ENCODE assay signal across 11 mouse cellular contexts in genomic region chr7:46348813-46349212, GRCm38 (mm10). TPM values are rescaled to one million over a fixed set of nuclear protein-coding genes. Genes with fewer than 3 reads are reported as not detected.
A peak's percentile ranks its signal among the peaks of the same experiment; 100 is the strongest.
DNase-seq lines count a peak whose midpoint lies in the region; ATAC-seq and TF ChIP-seq lines count a peak whose summit lies in the region.
"Had no signal": no experiment of that assay in that cellular context is flagged by ENCODE, and none has a peak within 500 bp of the region (broad histone marks: within the 10 kb centered on the region; RNA-seq: fewer than 3 reads in every experiment).

No protein-coding gene starts in this region.

- no peak overlapping the region for H3K4me3 ChIP-seq in embryonic facial prominence, embryonic 13.5 days
- H3K4me3 ChIP-seq in hindbrain, embryonic 15.5 days = peak overlapping the region; percentile 30
- peak overlapping the region; percentile 9; the same call in 1 of the 2 replicates for H3K4me3 ChIP-seq in neural tube, embryonic 12.5 days
- no peak overlapping the region for H3K4me3 ChIP-seq in kidney, embryonic 16.5 days (ENCODE audit: low read length)
- H3K4me3 ChIP-seq in thymus, adult 2 months (ENCODE audit: control insufficient read depth, insufficient read depth, low read length) = no peak overlapping the region
- H3K4me3 ChIP-seq: layer of hippocampus, adult 2 months; liver, embryonic 12.5 days had no signal

- H3K36me3 ChIP-seq in embryonic facial prominence, embryonic 13.5 days = no peaks in the 10 kb centered on the region
- no peaks in the 10 kb centered on the region for H3K36me3 ChIP-seq in hindbrain, embryonic 15.5 days
- H3K36me3 ChIP-seq in neural tube, embryonic 12.5 days = no peaks in the 10 kb centered on the region
- H3K36me3 ChIP-seq in kidney, embryonic 16.5 days (ENCODE audit: insufficient read depth, low read length) = no peaks in the 10 kb centered on the region
- H3K36me3 ChIP-seq in thymus, adult 2 months (ENCODE audit: control insufficient read depth, insufficient read depth, low read length) = no peaks in the 10 kb centered on the region
- H3K36me3 ChIP-seq: liver, embryonic 12.5 days had no signal

- no peak for TF ChIP-seq CTCF in thymus, adult 2 months (IDR thresholded peaks at IDR 0.05; ENCODE audit: borderline replicate concordance, control insufficient read depth, extremely low read depth, insufficient read depth, low read length, poor library complexity)

- WGBS in embryonic facial prominence, embryonic 13.5 days = 2% methylated on average over 36 of the region's 36 CpGs
- WGBS in hindbrain, embryonic 15.5 days = under 1% methylated on average over 23 of the region's 36 CpGs
- WGBS in neural tube, embryonic 12.5 days = under 1% methylated on average over 36 of the region's 36 CpGs
- WGBS in kidney, embryonic 16.5 days = 3% methylated on average over 35 of the region's 36 CpGs
- WGBS in thymus, adult 2 months = 11% methylated on average over 35 of the region's 36 CpGs

- no peak for ATAC-seq in embryonic facial prominence, embryonic 13.5 days (ENCODE audit: insufficient number of reproducible peaks, insufficient read depth, low FRiP score, low TSS enrichment, low read depth)
- ATAC-seq in hindbrain, embryonic 15.5 days (ENCODE audit: low FRiP score, low read depth) = no peak
- no peak for ATAC-seq in neural tube, embryonic 12.5 days (ENCODE audit: low FRiP score, low read depth)
- no peak for ATAC-seq in kidney, embryonic 16.5 days (ENCODE audit: low FRiP score, low TSS enrichment)
- ATAC-seq in CD4-positive, CD25-positive, alpha-beta regulatory T cell, adult 4 months = no peak
- ATAC-seq: liver, embryonic 12.5 days; Patski had no signal

- DNase-seq in embryo, embryonic 11 days = peak; percentile 40
- no peak for DNase-seq in embryo, embryonic 9.5 days (ENCODE audit: extremely low spot score)
- no peak for DNase-seq in thymus, adult 2 months

- H3K9ac ChIP-seq in embryonic facial prominence, embryonic 13.5 days = no peak overlapping the region
- H3K9ac ChIP-seq in hindbrain, embryonic 15.5 days = no peak overlapping the region
- no peak overlapping the region for H3K9ac ChIP-seq in neural tube, embryonic 12.5 days
- H3K9ac ChIP-seq in kidney, embryonic 16.5 days (replicated peaks; ENCODE audit: low read length) = no peak overlapping the region
- H3K9ac ChIP-seq: liver, embryonic 12.5 days had no signal

- 0 out of 2 replicates have a peak, but pooled peaks cover 4% of the 10 kb centered on the region for H3K4me1 ChIP-seq in embryonic facial prominence, embryonic 13.5 days
- peaks cover 5% of the 10 kb centered on the region for H3K4me1 ChIP-seq in hindbrain, embryonic 15.5 days (replicated peaks)
- H3K4me1 ChIP-seq in neural tube, embryonic 12.5 days = peaks cover 3% of the 10 kb centered on the region; the same call in 1 of the 2 replicates
- no peaks in the 10 kb centered on the region for H3K4me1 ChIP-seq in kidney, embryonic 16.5 days (ENCODE audit: insufficient read depth, low read length)
- H3K4me1 ChIP-seq in thymus, adult 2 months (replicated peaks; ENCODE audit: control insufficient read depth, insufficient read depth, low read length) = no peaks in the 10 kb centered on the region
- H3K4me1 ChIP-seq: liver, embryonic 12.5 days had no signal

- H3K9me3 ChIP-seq in embryonic facial prominence, embryonic 13.5 days = no peaks in the 10 kb centered on the region
- no peaks in the 10 kb centered on the region for H3K9me3 ChIP-seq in hindbrain, embryonic 15.5 days
- H3K9me3 ChIP-seq in neural tube, embryonic 12.5 days = no peaks in the 10 kb centered on the region
- no peaks in the 10 kb centered on the region for H3K9me3 ChIP-seq in kidney, embryonic 16.5 days (ENCODE audit: low read length)
- H3K9me3 ChIP-seq: liver, embryonic 12.5 days had no signal

- H3K4me2 ChIP-seq in embryonic facial prominence, embryonic 13.5 days = peak overlapping the region; percentile 27; the same call in 1 of the 2 replicates
- peak overlapping the region; percentile 60 for H3K4me2 ChIP-seq in hindbrain, embryonic 15.5 days
- peak overlapping the region; percentile 49 for H3K4me2 ChIP-seq in neural tube, embryonic 12.5 days (replicated peaks)
- H3K4me2 ChIP-seq in kidney, embryonic 16.5 days (replicated peaks; ENCODE audit: low read depth, low read length) = no peak overlapping the region
- H3K4me2 ChIP-seq: liver, embryonic 12.5 days had no signal

- TF ChIP-seq POLR2A in thymus, adult 2 months (IDR thresholded peaks at IDR 0.05; ENCODE audit: control insufficient read depth, extremely low read depth, insufficient read depth, low read length, poor library complexity) = no peak

- no peak overlapping the region for H3K27ac ChIP-seq in embryonic facial prominence, embryonic 13.5 days
- no peak overlapping the region for H3K27ac ChIP-seq in hindbrain, embryonic 15.5 days (replicated peaks)
- no peak overlapping the region for H3K27ac ChIP-seq in neural tube, embryonic 12.5 days
- H3K27ac ChIP-seq in kidney, embryonic 16.5 days (ENCODE audit: low read length) = no peak overlapping the region
- H3K27ac ChIP-seq in thymus, adult 2 months (ENCODE audit: control insufficient read depth, insufficient read depth, low read length) = no peak overlapping the region
- H3K27ac ChIP-seq: layer of hippocampus, adult 2 months; liver, embryonic 12.5 days had no signal

- peaks cover 51% of the 10 kb centered on the region for H3K27me3 ChIP-seq in embryonic facial prominence, embryonic 13.5 days
- peaks cover 19% of the 10 kb centered on the region for H3K27me3 ChIP-seq in hindbrain, embryonic 15.5 days
- H3K27me3 ChIP-seq in neural tube, embryonic 12.5 days (replicated peaks) = peaks cover 37% of the 10 kb centered on the region
- H3K27me3 ChIP-seq in kidney, embryonic 16.5 days (ENCODE audit: insufficient read depth, low read length) = peaks cover 57% of the 10 kb centered on the region
- no peaks in the 10 kb centered on the region for H3K27me3 ChIP-seq in thymus, adult 2 months (ENCODE audit: control insufficient read depth, insufficient read depth, low read length)

RNA-seq across cellular contexts. Expression of gene Myod1, which starts 27.5 kb away (rescaled TPM):
- polyA plus RNA-seq in embryonic facial prominence, embryonic 13.5 days (2015; fragmentation: Nextera tagmentation; extraction: Ambion mirVana) = 10.2 and 14.5 TPM in 2 replicates
- polyA plus RNA-seq in hindbrain, embryonic 15.5 days (2015; fragmentation: Nextera tagmentation; extraction: Ambion mirVana) = 0.08 and 0.25 TPM in 2 replicates
- 10.8 and 13.5 TPM in 2 replicates for polyA plus RNA-seq in neural tube, embryonic 12.5 days (2016; fragmentation: Nextera tagmentation; extraction: Ambion mirVana)
- 0.69 and 0.81 TPM in 2 replicates for polyA plus RNA-seq in kidney, embryonic 16.5 days (2015; fragmentation: Nextera tagmentation; extraction: Ambion mirVana)
- polyA plus RNA-seq in thymus, adult 2 months (2012; rRNA removed) = 0.05 TPM in 1 of 2 replicates, not detected in the other
- not detected for polyA plus RNA-seq in CD4-positive, CD25-positive, alpha-beta regulatory T cell, adult 4 months (2017; shearing (Covaris generic))
- polyA plus RNA-seq: Patski had no signal

RNA-seq across cellular contexts. Expression of gene Kcnc1, which starts 47.5 kb away (rescaled TPM):
- polyA plus RNA-seq in embryonic facial prominence, embryonic 13.5 days (2015; fragmentation: Nextera tagmentation; extraction: Ambion mirVana) = 0.34 and 0.39 TPM in 2 replicates
- 19.2 and 23.9 TPM in 2 replicates for polyA plus RNA-seq in hindbrain, embryonic 15.5 days (2015; fragmentation: Nextera tagmentation; extraction: Ambion mirVana)
- polyA plus RNA-seq in neural tube, embryonic 12.5 days (2016; fragmentation: Nextera tagmentation; extraction: Ambion mirVana) = 7.3 and 9.7 TPM in 2 replicates
- polyA plus RNA-seq in kidney, embryonic 16.5 days (2015; fragmentation: Nextera tagmentation; extraction: Ambion mirVana) = 0.04 TPM in 1 of 2 replicates, not detected in the other
- 1.3 and 1.6 TPM in 2 replicates for polyA plus RNA-seq in thymus, adult 2 months (2012; rRNA removed)
- under 1 TPM in 1 of 2 experiments, not detected in 1; 0.05 TPM for polyA plus RNA-seq in CD4-positive, CD25-positive, alpha-beta regulatory T cell, adult 4 months (2017; shearing (Covaris generic))

Comparison
In these comparisons a context has a peak if more than half of its experiments do, and no peak if none do; other contexts are left out.
1. H3K4me3 ChIP-seq: peak in hindbrain, embryonic 15.5 days (single experiment) and neural tube, embryonic 12.5 days (single experiment); none in embryonic facial prominence, embryonic 13.5 days (single experiment), kidney, embryonic 16.5 days (single experiment) and thymus, adult 2 months (single experiment).